Mouse (Mus musculus) frontal cortex, postnatal 25 days (tissue): Measurements from ENCODE around the gene Acox1.

Experiments used
- DNase-seq, 2 experiments: peaks; one replicate each; pipeline ENCODE4 v3.0.0; 2022; ENCODE audit warnings: low spot score in 2 of 2

The Acox1 gene

GRCm38 (mm10) chr11:116212847-116213246, 14.0 kb upstream of the Acox1 start:
- DNase-seq = no peak

DNA sequence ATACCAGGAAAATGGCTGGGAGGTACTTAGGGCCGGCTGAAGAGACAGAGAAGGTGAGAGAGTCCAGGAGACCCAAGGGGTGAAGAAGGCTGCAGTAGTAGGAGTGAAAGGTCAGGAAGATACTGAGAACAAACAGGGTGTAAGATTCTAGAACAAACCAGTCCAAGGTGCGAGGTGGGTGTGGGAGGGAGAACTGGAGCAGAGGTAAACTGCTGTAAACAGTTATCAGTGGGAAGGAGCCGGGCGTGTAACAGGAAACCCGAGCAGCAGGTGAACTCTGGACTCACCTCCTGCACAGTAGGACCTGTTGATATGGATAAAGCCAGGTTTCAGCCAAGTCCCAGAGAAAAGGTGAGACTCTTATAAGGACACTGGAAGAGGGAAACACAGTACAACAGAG, 11.9 kb upstream of the Acox1 start:
- no peak for DNase-seq

DNA sequence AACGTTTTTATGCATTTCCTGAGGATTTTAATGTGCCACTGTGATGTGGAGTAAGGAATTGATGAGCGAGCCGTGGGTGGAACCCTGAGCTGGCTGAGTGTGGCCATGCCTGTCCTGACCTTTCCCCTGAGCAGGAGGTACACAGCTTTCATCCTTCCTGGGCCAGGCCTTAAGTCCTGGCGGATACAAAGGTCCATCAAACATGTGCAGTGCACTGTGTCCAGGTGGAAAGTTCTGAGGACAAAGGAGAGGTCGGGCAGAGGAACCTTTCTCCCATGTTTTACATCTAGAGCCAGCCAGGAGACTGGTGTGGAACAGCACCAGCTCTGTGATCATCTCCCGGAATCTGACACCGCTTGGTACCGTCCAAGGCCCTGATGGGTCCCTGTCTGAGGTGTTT, 10.4 kb upstream of the Acox1 start:
- DNase-seq = no peak

GRCm38 (mm10) chr11:116208660-116209059, 9.8 kb upstream of the Acox1 start:
- no peak for DNase-seq

DNA sequence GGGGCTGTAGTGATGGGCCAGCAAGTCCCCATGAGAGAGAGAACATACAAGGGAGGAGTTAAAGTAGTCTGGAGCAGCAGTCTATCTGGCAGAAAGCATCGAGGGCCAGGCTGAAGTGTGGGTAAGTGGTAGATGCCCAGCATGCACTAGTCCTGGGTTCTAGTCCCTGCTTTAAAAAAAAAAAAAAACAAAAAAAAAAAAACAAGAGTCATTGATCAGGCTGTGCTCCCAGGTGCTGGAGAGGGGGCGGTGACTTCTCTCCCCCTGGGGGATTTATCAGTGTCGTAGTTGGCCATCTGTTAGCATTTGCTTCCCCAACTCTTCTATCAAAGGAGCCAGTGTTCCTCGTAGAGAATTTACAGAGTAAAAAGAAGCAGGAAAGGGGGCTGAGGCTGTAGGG, 7.8 kb upstream of the Acox1 start:
- DNase-seq = no peak

- no peak for DNase-seq
Measured at GRCm38 (mm10) chr11:116203150-116203549, 4.3 kb upstream of the Acox1 start.

- DNase-seq = no peak
Measured at GRCm38 (mm10) chr11:116201151-116201550, 2.3 kb upstream of the Acox1 start.

DNA sequence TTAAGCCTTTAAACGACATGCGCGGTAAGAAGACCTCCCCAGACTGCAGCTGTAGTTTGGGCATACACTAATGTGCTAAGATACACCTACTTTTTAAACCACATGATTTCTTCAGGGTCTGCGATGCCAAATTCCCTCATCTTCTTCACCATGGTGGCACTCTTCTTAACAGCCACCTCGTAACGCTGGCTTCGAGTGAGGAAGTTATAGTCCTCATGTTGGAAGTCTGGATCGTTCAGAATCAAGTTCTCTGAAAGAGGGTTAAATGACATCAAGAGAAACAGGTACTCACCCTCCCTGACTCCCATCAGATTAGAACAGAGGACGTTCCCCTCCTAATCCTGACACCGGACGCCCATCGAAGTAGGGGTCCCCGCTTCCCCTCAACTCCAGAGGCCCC, 713 bp downstream of the Acox1 start:
- no peak for DNase-seq

DNA sequence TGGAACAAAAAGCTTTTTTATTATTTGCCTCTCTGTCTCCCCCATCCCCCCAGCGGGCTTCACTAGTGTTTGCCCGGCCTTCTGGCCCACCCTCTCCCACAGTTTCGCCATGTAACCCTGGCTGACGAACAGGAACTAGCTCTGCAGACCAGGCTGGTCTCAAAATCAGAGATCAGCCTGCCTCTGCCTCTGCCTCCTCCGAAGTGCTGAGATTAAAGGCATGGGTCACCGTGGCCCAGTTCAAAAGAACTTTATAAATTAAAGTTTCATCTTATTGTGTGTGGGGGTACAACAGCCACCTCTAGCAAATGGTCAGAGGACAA, 1.3 kb downstream of the Acox1 start:
- no peak for DNase-seq

GRCm38 (mm10) chr11:116196866-116197583, 1.8 kb downstream of the Acox1 start:
- DNase-seq = no peak

GRCm38 (mm10) chr11:116196336-116196735, 2.5 kb downstream of the Acox1 start:
- no peak for DNase-seq

GRCm38 (mm10) chr11:116195252-116195651, 3.6 kb downstream of the Acox1 start:
- DNase-seq = no peak

DNA sequence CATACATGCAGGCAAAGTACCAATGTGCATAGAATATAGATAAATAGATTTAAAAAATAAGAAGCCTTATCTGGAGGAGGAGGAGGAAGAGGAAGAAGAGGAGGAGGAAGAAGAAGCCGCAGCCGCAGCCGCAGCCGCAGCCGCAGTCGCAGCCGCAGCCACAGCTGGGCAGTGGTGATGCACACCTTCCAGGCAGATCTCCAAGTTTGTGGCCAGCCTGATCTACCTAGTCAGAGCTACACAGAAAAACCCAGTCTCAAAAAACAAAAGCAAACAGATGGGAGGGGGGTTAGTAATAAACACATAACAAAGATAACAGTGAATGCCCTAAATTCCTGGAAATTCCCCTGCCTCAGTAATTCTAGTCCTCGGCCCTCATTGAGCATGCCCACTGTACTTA, 4.2 kb downstream of the Acox1 start:
- DNase-seq = no peak

DNA sequence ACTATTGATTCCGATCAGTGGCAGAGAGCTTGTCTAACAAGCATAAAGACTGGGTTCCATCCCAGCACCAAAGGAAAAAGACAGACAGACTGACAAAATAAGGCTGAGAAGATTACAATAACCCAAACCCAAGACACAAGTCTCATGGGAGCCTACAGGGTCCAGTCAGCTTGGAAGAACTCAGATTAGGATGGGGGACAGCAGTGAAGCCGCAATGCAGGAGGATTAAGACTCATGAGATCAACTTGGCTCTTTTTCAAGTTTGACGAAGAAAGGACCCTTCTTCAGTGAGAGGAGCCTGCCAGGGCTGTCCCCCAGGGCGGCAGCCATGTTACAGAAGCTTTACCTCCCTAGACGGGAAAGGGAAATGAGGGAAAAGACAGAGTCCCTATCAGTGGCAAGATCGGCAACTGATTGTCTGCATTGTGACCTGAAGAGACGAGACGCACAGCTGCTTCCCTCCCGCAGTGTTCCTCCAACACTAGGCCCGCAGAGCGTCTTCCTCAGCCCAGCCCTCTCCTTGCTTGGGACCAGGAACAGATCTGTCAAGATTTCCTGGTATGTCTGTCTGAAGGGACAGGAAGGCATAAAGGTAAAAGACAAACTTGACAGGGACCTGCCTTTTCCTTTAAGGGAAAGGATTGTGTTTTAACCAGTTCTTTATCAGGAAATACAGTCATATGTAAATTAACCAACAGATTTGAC, 11.5 kb downstream of the Acox1 start:
- no peak for DNase-seq

GRCm38 (mm10) chr11:116186360-116186759, 12.5 kb downstream of the Acox1 start:
- no peak for DNase-seq

GRCm38 (mm10) chr11:116185836-116186235, 13.0 kb downstream of the Acox1 start:
- DNase-seq = no peak

DNA sequence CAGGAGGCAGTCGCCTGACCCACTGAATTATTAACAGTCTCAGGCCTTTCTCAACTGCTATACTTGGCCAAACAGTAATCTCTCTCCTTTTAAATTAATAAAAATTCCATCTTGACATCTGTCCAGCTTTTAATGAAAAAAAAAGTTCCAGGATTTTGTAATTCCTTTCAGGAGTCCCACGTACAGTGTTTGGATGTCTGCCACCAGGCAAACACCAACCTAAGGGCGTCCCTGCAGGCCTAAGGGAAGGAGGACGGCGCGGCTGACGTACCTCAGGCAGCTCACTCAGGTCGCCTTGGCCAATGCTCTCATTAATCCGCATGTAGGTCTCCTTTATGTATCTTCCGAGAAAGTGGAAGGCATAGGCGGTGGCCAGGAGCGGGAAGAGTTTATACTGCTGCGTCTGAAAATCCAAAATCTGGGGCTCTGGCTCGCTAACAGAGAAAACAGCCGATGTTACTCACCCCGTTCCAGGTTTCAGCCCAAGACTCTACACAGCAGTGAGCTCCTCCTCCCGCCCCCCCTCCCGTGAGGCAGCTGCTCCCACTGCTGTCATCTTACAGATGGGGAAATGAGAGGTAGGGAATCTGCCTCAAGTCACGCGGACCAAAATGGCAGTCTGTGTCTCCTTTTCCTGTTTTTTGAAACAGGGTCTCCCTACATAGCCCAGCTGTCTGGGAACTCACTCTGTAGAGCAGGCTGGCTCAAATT, 20.3 kb downstream of the Acox1 start:
- no peak for DNase-seq

DNA sequence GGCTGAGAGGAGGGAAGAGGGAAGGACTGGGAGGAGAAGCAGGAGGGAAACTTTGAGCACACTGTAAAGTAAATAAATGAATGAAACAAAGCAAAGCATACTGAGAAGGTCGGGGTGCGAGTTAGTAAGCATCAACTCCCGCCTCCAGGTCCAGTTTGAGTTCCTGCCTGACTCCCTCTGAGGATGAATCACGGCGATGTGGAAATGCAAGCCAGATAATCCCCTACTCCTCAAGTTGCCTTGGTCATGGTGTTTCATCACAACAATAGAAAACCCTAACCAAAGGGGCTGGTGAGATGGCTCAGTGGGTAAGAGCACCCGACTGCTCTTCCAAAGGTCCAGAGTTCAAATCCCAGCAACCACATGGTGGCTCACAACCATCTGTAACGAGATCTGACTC, 22.8 kb downstream of the Acox1 start:
- no peak for DNase-seq

- no peak for DNase-seq
Measured at GRCm38 (mm10) chr11:116174775-116175448, 23.9 kb downstream of the Acox1 start.

DNA sequence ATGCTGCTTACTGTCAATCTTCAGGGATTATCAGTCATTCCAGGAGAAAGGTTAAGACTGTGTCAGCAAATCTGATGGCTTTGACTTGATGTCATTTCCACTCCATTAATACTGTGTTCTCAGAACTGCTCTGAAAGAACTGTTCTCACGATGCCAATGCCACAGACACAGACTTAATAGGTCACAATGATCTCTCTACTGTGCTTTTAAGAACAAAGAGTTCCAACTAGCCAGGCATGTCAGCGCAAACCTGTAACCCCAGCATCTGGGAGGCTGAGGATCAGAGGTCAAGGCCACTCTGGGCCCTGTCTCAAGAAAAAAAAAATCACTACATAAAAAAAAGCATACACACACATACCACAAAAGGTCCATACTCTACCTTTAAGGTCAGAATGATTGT, 26.9 kb downstream of the Acox1 start:
- DNase-seq = no peak

GRCm38 (mm10) chr11:116170003-116170800, 28.6 kb downstream of the Acox1 start:
- DNase-seq = no peak

DNA sequence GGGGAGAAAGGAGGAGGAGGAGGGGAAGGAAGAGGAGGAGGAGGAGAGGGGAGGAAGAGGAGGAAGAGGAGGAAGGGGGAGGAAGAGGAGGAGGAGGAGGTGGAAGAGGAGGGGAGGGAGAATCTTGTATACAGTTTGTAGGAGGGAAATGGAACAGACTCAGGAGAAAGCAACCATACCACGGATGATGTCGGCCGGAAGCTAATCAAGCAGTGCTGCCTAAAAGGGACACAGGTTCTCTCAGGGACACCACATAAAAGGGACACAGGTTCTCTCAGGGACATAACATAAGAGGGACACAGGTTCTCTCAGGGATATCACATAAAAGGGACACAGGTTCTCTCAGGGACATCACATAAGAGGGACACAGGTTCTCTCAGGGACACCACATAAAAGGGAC, 29.6 kb downstream of the Acox1 start:
- DNase-seq = no peak
